Mouse (Mus musculus): ENCODE data around the gene C130050O18Rik. TPM values are rescaled to one million over a fixed set of nuclear protein-coding genes. Genes with fewer than 3 reads are reported as not detected.

C130050O18Rik gene
- polyA plus RNA-seq, 1 experiment: 0.25 TPM

DNA sequence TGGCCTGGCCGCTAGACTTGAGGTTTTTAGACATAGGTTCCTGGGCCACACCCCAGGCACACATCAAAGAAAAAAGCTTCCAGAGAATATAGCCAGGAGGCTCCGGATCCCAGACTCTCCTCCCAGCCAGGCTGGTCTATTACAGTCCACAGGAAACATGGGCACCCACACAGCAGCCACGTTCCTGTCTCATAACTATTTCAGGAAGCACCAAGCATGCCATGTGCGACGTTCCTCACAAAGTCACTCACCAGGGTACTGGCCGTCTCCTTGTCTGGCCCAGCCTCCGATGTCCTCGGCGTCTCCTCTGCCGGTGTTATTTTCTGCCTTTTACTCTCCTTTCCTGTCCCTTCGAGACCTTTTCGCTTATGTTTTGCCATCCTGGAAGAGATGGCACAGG lies 50.1 kb downstream of the C130050O18Rik start:
- Histone ChIP-seq H3K27me3 (ENCODE audit: control insufficient read depth, insufficient read depth, insufficient read length) (no peaks in the 10 kb centered on the region), H3K4me3 (no peak overlapping the region), H3K36me3 (ENCODE audit: control insufficient read depth, insufficient read depth) (peaks cover 8% of the 10 kb centered on the region), H3K4me2 (ENCODE audit: low read depth) (no peak overlapping the region), H3K79me2 (ENCODE audit: control insufficient read depth, insufficient read depth) (no peaks in the 10 kb centered on the region), H3ac (ENCODE audit: control insufficient read depth, insufficient read length) (no peak overlapping the region)
- no peak for TF ChIP-seq TCF12 (IDR thresholded peaks at IDR 0.05; ENCODE audit: insufficient read depth, poor library complexity, severe bottlenecking)
- TF ChIP-seq MYOD1 (IDR thresholded peaks at IDR 0.05; ENCODE audit: control insufficient read depth in 1 of 3, insufficient read length in 2 of 3, low read depth in 2 of 3): no peak
- no peak for TF ChIP-seq TCF3 (IDR thresholded peaks at IDR 0.05; ENCODE audit: insufficient read length, low read depth)
- TF ChIP-seq REST (IDR thresholded peaks at IDR 0.05; ENCODE audit: insufficient read depth, insufficient read length): no peak
- no peak for TF ChIP-seq MYOG (IDR thresholded peaks at IDR 0.05; ENCODE audit: control insufficient read depth in 1 of 3, insufficient read depth in 1 of 3, insufficient read length in 2 of 3, low read depth in 2 of 3)
- TF ChIP-seq POLR2AphosphoS2 (IDR thresholded peaks at IDR 0.05; ENCODE audit: insufficient read length, low read depth): no peak
- TF ChIP-seq SRF (IDR thresholded peaks at IDR 0.05; ENCODE audit: control insufficient read depth, insufficient read length, low read depth): no peak
- no peak for TF ChIP-seq CEBPB (IDR thresholded peaks at IDR 0.05; ENCODE audit: insufficient read depth, poor library complexity, severe bottlenecking)
- TF ChIP-seq MAX (IDR thresholded peaks at IDR 0.05; ENCODE audit: low read depth): no peak
- TF ChIP-seq USF1 (IDR thresholded peaks at IDR 0.05; ENCODE audit: low read depth): no peak
- TF ChIP-seq E2F4 (IDR thresholded peaks at IDR 0.05; ENCODE audit: insufficient read depth): no peak
- TF ChIP-seq POLR2A (IDR thresholded peaks at IDR 0.05; ENCODE audit: insufficient read length, low read depth): no peak

- H3K36me3 ChIP-seq (ENCODE audit: control insufficient read depth, insufficient read depth): peaks cover 8% of the 10 kb centered on the region
- no peak overlapping the region for H3K4me2 ChIP-seq (ENCODE audit: low read depth)
- H3K27me3 ChIP-seq (ENCODE audit: control insufficient read depth, insufficient read depth, insufficient read length): no peaks in the 10 kb centered on the region
- H3K4me3 ChIP-seq: no peak overlapping the region
- H3K79me2 ChIP-seq (ENCODE audit: control insufficient read depth, insufficient read depth): no peaks in the 10 kb centered on the region
- TF ChIP-seq TCF12 (IDR thresholded peaks at IDR 0.05; ENCODE audit: insufficient read depth, poor library complexity, severe bottlenecking) (no peak), POLR2A (IDR thresholded peaks at IDR 0.05; ENCODE audit: insufficient read length, low read depth) (no peak), CEBPB (IDR thresholded peaks at IDR 0.05; ENCODE audit: insufficient read depth, poor library complexity, severe bottlenecking) (no peak), MAX (IDR thresholded peaks at IDR 0.05; ENCODE audit: low read depth) (no peak), MYOG (IDR thresholded peaks at IDR 0.05; ENCODE audit: control insufficient read depth in 1 of 3, insufficient read depth in 1 of 3, insufficient read length in 2 of 3, low read depth in 2 of 3) (no peak), MYOD1 (IDR thresholded peaks at IDR 0.05; ENCODE audit: control insufficient read depth in 1 of 3, insufficient read length in 2 of 3, low read depth in 2 of 3) (no peak), TCF3 (IDR thresholded peaks at IDR 0.05; ENCODE audit: insufficient read length, low read depth) (no peak), USF1 (IDR thresholded peaks at IDR 0.05; ENCODE audit: low read depth) (no peak), SRF (IDR thresholded peaks at IDR 0.05; ENCODE audit: control insufficient read depth, insufficient read length, low read depth) (no peak), POLR2AphosphoS2 (IDR thresholded peaks at IDR 0.05; ENCODE audit: insufficient read length, low read depth) (no peak), E2F4 (IDR thresholded peaks at IDR 0.05; ENCODE audit: insufficient read depth) (no peak), REST (IDR thresholded peaks at IDR 0.05; ENCODE audit: insufficient read depth, insufficient read length) (no peak)
- no peak overlapping the region for H3ac ChIP-seq (ENCODE audit: control insufficient read depth, insufficient read length)
These were observed 52.2 kb downstream of the C130050O18Rik start for GRCm38 (mm10) chr5:139457241-139457640.

GRCm38 (mm10) chr5:139459938-139460337 lies 54.9 kb downstream of the C130050O18Rik start:
- H3ac ChIP-seq (ENCODE audit: control insufficient read depth, insufficient read length): peak overlapping the region; percentile 12
- no peaks in the 10 kb centered on the region for H3K36me3 ChIP-seq (ENCODE audit: control insufficient read depth, insufficient read depth)
- H3K4me3 ChIP-seq: peak overlapping the region; percentile 58
- no peak for TF ChIP-seq MAX (IDR thresholded peaks at IDR 0.05; ENCODE audit: low read depth)
- TF ChIP-seq CEBPB (IDR thresholded peaks at IDR 0.05; ENCODE audit: insufficient read depth, poor library complexity, severe bottlenecking): no peak
- TF ChIP-seq E2F4 (IDR thresholded peaks at IDR 0.05; ENCODE audit: insufficient read depth): no peak
- TF ChIP-seq USF1 (IDR thresholded peaks at IDR 0.05; ENCODE audit: low read depth): no peak
- TF ChIP-seq REST (IDR thresholded peaks at IDR 0.05; ENCODE audit: insufficient read depth, insufficient read length): no peak
- TF ChIP-seq SRF (IDR thresholded peaks at IDR 0.05; ENCODE audit: control insufficient read depth, insufficient read length, low read depth): no peak
- no peak for TF ChIP-seq TCF12 (IDR thresholded peaks at IDR 0.05; ENCODE audit: insufficient read depth, poor library complexity, severe bottlenecking)
- TF ChIP-seq MYOD1 (IDR thresholded peaks at IDR 0.05; ENCODE audit: control insufficient read depth in 1 of 3, insufficient read length in 2 of 3, low read depth in 2 of 3): no peak
- TF ChIP-seq POLR2AphosphoS2 (IDR thresholded peaks at IDR 0.05; ENCODE audit: insufficient read length, low read depth): no peak
- no peak for TF ChIP-seq POLR2A (IDR thresholded peaks at IDR 0.05; ENCODE audit: insufficient read length, low read depth)
- no peak for TF ChIP-seq TCF3 (IDR thresholded peaks at IDR 0.05; ENCODE audit: insufficient read length, low read depth)
- TF ChIP-seq MYOG (IDR thresholded peaks at IDR 0.05; ENCODE audit: control insufficient read depth in 1 of 3, insufficient read depth in 1 of 3, insufficient read length in 2 of 3, low read depth in 2 of 3): no peak
- H3K4me2 ChIP-seq (ENCODE audit: low read depth): peak overlapping the region; percentile 98
- H3K27me3 ChIP-seq (ENCODE audit: control insufficient read depth, insufficient read depth, insufficient read length): no peaks in the 10 kb centered on the region
- no peaks in the 10 kb centered on the region for H3K79me2 ChIP-seq (ENCODE audit: control insufficient read depth, insufficient read depth)

DNA sequence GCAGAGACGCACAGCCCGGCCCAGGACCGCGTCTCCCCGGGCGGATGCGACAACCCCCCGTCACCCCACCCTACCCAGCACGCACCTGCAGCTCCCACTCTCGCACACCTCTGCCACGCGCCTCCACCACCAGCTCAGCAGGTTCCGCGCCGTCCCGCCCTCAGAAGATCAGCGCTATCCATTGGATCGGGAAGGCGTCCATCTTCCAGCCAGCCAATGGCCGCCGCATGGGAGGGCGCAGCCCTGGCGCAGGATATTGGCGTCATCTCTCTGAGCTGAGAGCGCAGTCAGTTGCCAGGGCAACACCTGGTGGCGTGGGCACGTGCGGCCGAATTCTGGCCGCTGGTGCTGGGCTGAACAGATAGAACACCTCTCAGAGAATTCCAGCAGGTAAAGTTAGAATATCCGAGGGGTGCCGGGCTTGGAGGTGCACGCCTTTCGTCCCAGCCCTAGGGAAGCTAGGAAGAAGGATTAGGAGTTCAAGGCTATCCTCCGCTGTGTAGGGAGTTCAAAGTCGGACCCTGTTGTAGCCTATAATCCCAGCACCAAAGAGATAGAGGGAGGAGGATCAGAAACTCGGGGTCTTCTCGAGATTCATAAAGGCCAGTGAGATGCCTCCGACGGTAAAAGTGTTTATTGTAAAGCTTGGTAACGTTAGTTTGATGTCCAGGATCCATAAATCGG lies 55.4 kb downstream of the C130050O18Rik start, which contains the start of gene 3110082I17Rik:
3110082I17Rik (minus strand) TSS at position 144 of the 684 bp plus-strand sequence.
- Histone ChIP-seq H3K4me2 (ENCODE audit: low read depth) (peak within 1 kb of the TSS; percentile 98), H3ac (ENCODE audit: control insufficient read depth, insufficient read length) (peak within 1 kb of the TSS; percentile 12), H3K36me3 (ENCODE audit: control insufficient read depth, insufficient read depth) (no peaks in the 10 kb centered on the region), H3K27me3 (ENCODE audit: control insufficient read depth, insufficient read depth, insufficient read length) (no peaks in the 10 kb centered on the region), H3K4me3 (peak within 1 kb of the TSS; percentile 58), H3K79me2 (ENCODE audit: control insufficient read depth, insufficient read depth) (no peaks in the 10 kb centered on the region)
- TF ChIP-seq REST (IDR thresholded peaks at IDR 0.05; ENCODE audit: insufficient read depth, insufficient read length) (no peak), MAX (IDR thresholded peaks at IDR 0.05; ENCODE audit: low read depth) (peak; percentile 82), SRF (IDR thresholded peaks at IDR 0.05; ENCODE audit: control insufficient read depth, insufficient read length, low read depth) (peak; percentile 88), POLR2A (IDR thresholded peaks at IDR 0.05; ENCODE audit: insufficient read length, low read depth) (peak; percentile 75), USF1 (IDR thresholded peaks at IDR 0.05; ENCODE audit: low read depth) (peak; percentile 83), POLR2AphosphoS2 (IDR thresholded peaks at IDR 0.05; ENCODE audit: insufficient read length, low read depth) (peak; percentile 63), TCF12 (IDR thresholded peaks at IDR 0.05; ENCODE audit: insufficient read depth, poor library complexity, severe bottlenecking) (no peak), MYOD1 (IDR thresholded peaks at IDR 0.05; ENCODE audit: control insufficient read depth in 1 of 3, insufficient read length in 2 of 3, low read depth in 2 of 3) (peak in 1 of 3 experiments; percentile 39), MYOG (IDR thresholded peaks at IDR 0.05; ENCODE audit: control insufficient read depth in 1 of 3, insufficient read depth in 1 of 3, insufficient read length in 2 of 3, low read depth in 2 of 3) (no peak), TCF3 (IDR thresholded peaks at IDR 0.05; ENCODE audit: insufficient read length, low read depth) (no peak), E2F4 (IDR thresholded peaks at IDR 0.05; ENCODE audit: insufficient read depth) (peak; percentile 83), CEBPB (IDR thresholded peaks at IDR 0.05; ENCODE audit: insufficient read depth, poor library complexity, severe bottlenecking) (no peak)

All from myocyte (in vitro differentiated cells).